Mouse (Mus musculus) neural tube, embryonic 10.5 days (tissue): ENCODE results near the gene Vdr.
A peak's percentile ranks its signal among the peaks of the same experiment; 100 is the strongest.

ENCODE experiments used
- DNase-seq: peaks from one replicate; pipeline ENCODE4 v3.0.0-alpha.2; 2017; ENCODE audit warnings: low spot score; ENCODE audit errors: extremely low spot score

Gene Vdr

GRCm38 (mm10) chr15:97920306-97920705 lies 9.9 kb upstream of the Vdr start:
- no peak for DNase-seq

DNA sequence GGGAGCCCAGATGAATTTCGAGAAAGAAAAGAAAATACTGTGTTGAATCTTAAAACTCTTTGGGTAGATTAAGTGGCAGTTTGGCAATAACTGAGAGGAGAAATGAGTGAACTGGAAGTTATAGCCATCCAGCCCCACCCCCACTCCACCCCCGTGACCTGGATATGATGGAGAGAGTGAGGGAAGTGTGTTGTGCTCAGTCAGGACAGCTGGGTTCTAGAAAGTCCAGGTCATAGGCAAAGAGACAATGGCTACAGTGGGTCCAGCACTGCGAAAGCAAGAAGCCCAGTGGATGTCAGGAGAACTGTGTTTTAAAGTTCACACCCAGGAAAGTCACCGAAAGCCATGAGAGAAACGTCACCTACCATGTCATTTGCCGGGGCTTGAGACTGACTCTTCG lies 8.8 kb upstream of the Vdr start:
- no peak for DNase-seq

DNA sequence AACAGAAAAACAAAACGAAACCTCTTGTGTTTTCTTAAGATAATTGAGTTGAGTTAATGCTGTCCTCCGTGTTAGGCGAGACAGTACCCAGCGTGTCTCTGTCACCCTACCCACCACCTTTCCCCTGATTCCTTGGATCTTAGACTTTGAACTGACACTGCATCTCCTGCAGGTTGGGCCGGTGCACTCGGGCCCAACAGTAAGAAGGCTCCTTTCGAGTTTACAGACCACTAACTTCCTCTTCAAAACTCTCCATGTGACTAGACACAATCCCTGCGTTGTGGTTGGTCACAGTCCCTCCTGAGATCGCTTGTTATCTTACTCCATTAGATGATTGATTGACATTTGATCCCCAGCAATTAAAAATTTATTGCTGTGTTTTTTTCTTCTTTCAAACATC lies 7.6 kb upstream of the Vdr start:
- no peak for DNase-seq

DNA sequence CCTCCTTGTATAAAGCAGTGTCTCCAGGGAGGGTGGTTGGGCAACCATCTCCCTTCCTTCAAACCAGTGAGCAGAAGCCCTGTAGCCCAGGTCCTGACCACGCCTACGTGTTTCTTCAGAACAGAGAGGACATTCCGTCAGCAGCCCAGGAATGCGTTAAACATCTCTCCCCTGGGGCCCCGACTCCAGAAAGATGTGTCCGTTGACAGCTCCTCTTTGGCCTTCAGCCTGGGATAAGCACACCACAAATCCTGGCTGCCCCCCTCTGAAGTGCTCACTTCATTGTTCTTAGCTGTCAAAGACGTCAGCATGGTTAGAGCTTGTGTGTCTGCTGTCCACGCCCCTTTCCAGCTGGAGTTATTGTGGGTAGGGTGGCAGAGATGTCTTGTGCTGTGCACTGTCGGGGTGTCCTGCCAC lies 3.9 kb upstream of the Vdr start:
- no peak for DNase-seq

GRCm38 (mm10) chr15:97907801-97908751 lies 2.4 kb downstream of the Vdr start:
- peak; percentile 71 for DNase-seq

DNA sequence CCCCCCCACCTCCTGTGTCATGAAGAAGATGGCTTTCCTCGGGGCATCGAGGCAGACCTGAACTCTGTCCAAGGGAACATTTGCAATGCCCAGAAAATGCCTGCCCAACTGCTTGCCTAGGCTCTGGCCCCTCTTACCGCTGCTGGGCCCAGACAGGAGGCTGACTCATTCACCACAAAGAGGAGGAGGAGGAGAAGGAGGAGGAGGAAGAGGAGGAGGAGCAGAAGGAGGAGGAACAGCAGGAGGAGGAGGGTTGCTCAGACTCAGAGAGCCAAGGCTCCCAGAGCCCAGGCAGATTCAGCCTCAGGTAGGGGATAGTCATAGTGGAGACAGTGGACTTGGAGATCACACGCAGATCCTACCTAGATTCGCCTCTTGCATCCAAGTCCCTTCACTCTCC lies 3.2 kb downstream of the Vdr start:
- no peak for DNase-seq

DNA sequence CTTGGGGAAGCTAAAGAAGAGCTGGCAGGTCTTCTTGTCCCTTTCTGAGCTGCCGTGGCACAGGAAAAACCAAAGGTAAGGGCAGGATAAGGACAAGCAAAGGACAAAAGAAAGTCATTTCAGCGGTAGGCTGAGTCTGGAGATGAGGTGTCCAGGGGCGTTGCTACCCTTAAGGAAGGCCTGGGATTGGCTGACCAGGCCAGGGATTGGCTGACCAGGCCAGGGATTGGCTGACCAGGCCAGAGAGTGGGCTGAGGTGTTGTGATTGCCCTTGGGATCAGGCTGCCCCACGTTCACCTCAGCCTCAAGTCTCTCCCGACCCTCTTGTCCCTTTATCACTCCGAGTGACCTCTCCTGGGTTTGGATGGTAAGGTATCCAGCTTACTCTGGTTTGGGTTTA lies 5.1 kb downstream of the Vdr start:
- DNase-seq: no peak

- no peak for DNase-seq
Observed at GRCm38 (mm10) chr15:97904339-97904991, 6.0 kb downstream of the Vdr start.

- no peak for DNase-seq
Observed at GRCm38 (mm10) chr15:97903261-97904009, 7.0 kb downstream of the Vdr start.

GRCm38 (mm10) chr15:97900991-97901390 lies 9.4 kb downstream of the Vdr start:
- DNase-seq: no peak

GRCm38 (mm10) chr15:97900336-97900912 lies 10.0 kb downstream of the Vdr start:
- DNase-seq: no peak

DNA sequence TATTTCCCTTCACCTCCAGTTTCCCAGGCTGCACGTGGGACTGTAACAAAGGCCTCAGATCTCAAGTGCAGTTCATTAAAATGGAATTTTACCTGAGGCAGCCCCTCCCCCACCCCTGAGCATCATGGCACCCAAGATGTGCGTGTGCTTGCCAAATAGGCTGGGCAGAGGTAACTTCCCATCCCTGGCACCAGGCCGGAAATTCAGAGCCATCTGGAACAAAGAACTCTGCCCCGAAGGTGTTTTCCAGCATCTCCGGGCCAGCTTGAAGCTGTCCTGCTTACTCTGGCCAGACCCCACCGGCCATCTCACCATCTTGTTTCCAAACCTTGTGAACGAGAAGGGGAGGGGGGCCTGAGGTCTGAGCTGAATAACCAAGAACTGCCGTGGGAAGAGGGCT lies 10.7 kb downstream of the Vdr start:
- no peak for DNase-seq

DNA sequence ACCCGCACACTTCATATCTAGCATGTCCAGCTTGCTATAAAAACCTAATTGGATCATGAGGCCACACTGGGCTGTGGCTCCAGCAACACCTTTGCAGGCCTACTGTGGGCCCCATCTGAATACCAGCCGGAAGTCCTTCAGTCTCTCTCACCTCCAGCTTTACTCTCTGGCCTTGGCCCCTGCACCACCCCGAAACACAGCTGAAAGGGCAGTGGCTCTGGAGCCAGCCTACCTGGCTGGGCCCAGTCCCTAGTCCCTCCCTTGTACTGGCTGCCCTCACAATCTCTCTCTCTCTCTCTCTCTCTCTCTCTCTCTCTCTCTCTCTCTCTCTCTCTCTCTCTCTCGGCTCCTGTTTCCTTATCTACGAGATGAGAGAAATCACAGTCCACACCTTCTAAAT lies 11.6 kb downstream of the Vdr start:
- DNase-seq: no peak

GRCm38 (mm10) chr15:97896861-97897654 lies 13.4 kb downstream of the Vdr start:
- no peak for DNase-seq

DNA sequence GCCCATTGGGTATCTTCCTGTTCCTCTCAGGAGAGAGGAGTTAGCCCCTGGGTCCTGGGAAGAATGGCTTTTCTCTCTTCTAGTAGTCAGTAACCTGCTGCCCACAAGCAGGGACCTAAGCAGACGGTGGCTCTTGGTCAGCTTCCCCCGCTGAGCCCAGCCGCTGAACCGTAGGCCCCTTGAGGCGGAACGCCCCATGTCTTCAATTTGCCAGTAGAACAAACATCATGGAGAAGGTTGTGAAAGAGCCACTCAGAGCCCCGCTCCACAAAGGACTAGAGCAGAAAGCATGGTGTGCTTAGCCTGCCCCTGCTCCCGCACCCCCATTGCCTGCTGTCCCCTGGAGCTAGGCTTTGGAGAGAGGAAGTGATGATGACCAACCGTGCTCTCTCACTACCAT lies 14.1 kb downstream of the Vdr start:
- DNase-seq: no peak

DNA sequence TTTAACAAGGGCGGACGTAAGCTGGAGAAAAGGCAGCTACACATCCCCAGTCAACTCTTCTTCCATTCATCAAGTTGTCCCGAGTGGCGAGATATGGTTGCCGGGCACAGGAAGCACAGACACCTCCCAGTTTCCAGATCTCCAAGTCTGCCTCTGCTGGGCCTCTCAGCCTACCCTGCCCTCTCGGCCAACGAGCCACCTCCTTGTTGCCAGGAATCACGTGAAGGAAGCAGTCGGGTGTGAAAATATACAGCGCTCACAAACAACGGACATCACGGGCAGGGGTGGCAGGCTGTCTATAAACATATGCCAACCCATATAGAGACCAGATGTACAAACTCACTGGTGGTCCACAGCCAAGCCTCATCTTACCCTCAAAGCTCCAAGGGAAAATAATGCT lies 14.6 kb downstream of the Vdr start:
- no peak for DNase-seq

GRCm38 (mm10) chr15:97892506-97892905 lies 17.9 kb downstream of the Vdr start:
- no peak for DNase-seq

DNA sequence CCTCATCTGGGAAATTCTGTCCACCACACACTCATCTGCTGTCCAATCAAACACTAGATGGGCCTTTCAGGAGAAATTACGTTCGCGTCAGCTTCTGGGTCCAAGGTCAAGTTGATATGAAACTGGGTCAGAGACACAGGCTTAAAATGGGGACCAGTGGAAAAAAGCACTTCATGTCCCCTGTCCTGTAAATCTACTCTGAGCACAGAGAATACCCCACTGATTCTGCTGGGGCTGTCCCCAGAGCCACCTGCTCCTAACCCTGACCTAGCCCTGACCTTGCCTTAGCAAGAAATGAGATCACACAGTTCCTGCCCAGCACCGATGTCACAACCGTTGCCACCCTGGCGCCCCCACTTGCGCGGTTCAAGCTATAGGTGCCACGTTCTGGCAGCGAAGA lies 20.0 kb downstream of the Vdr start:
- no peak for DNase-seq

- no peak for DNase-seq
Observed at GRCm38 (mm10) chr15:97890017-97890416, 20.4 kb downstream of the Vdr start.

DNA sequence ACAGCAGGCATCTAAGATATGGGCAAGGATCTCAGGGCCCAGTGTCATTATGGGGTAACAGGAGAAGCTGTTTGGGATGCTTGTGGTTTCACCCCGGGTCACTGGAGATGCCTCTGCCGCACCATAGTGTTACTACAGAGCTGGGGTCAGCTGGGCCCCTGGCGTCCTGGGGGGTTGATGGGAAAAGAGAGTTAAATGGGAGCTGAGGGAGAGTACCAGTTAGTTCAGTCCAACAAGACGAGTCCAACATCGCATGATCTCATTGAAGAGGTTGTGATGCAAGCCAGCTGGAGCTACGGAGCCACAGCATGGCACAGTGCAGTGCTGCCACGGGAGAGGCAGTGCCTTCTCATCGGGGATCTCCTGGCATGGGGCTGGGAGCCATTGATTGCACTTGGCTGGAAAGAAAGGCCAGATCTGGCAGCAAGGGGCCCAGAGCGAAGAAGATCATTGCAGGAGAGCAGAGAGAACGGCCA lies 22.9 kb downstream of the Vdr start:
- no peak for DNase-seq

- DNase-seq: no peak
Observed at GRCm38 (mm10) chr15:97881423-97881822, 29.0 kb downstream of the Vdr start.
